Mouse (Mus musculus): ENCODE data around the gene Sorcs3. TPM values are rescaled to one million over a fixed set of nuclear protein-coding genes. Genes with fewer than 3 reads are reported as not detected.

The Sorcs3 gene
- polyA plus RNA-seq, 1 experiment from 2014 or later: 1.4 TPM

DNA sequence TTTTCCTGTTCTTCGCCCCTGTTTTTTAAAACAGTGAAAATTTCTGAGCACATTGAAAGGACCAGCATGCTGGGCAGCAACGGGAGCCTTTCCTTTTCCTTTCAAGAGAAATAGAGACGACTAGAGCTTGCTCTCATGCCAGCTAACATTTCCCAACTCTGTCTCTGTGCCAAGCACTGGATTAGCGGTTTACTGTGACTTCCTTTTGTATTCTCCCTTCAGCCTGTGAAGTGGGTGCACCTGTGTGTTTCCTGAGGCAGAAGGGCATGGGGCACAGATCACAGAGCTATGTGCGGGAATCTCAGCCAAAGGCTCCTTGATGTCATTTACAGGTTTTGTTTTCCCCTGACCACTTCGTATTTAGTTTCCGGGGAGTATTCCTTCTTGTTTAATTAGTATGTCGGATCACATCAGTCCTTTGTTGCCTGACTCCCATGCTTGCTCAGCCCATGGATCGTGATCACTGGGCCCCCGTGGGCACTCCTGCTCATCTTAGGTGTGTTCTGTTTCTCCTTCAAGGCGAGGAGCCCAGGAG, 172.2 kb downstream of the Sorcs3 start:
- no peak overlapping the region for H3K9ac ChIP-seq (ENCODE audit: low read depth, low read length)
- H3K27ac ChIP-seq (replicated peaks; ENCODE audit: low read depth, low read length): no peak overlapping the region
- H3K4me2 ChIP-seq (ENCODE audit: low read depth, low read length): no peak overlapping the region
- H3K27me3 ChIP-seq (replicated peaks; ENCODE audit: control insufficient read depth, insufficient read depth, low read length): no peaks in the 10 kb centered on the region
- H3K4me1 ChIP-seq (ENCODE audit: control insufficient read depth, insufficient read depth, low read length): no peaks in the 10 kb centered on the region
- peak; percentile 55; the same call in 1 of the 2 replicates for ATAC-seq (ENCODE audit: low read depth)
- peak; percentile 43 for DNase-seq (ENCODE audit: low spot score)
- no peaks in the 10 kb centered on the region for H3K36me3 ChIP-seq (ENCODE audit: control insufficient read depth, insufficient read depth, low read length)
- H3K9me3 ChIP-seq (ENCODE audit: control insufficient read depth, low read length): no peaks in the 10 kb centered on the region
- no peak overlapping the region for H3K4me3 ChIP-seq (ENCODE audit: low read depth, low read length)
- 73% methylated on average over 11 of the region's 11 CpGs for WGBS

DNA sequence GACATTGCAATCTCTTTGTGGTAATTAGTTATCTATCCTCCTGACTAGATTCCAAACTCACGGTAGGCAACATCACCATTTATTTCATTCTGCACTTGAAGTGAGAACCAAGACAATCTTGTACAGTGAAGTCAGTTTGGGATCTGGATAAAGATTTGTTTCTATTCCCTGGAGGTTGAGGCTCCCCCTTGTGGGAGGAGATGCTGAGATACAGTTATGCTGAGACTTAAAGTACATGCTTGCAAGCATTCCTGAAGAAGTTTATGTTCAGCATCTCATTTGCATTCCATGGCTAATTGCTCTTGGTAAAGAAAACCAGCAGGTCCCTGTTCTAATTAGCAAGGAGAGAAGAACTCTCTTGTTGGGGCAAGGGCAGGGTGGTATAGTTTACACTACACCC, 185.7 kb downstream of the Sorcs3 start:
- H3K4me2 ChIP-seq (ENCODE audit: low read depth, low read length): no peak overlapping the region
- ATAC-seq (ENCODE audit: low read depth) (no peak), DNase-seq (ENCODE audit: low spot score) (peak; percentile 48)
- no peaks in the 10 kb centered on the region for H3K9me3 ChIP-seq (ENCODE audit: control insufficient read depth, low read length)
- no peaks in the 10 kb centered on the region for H3K27me3 ChIP-seq (replicated peaks; ENCODE audit: control insufficient read depth, insufficient read depth, low read length)
- no peak overlapping the region for H3K9ac ChIP-seq (ENCODE audit: low read depth, low read length)
- no peaks in the 10 kb centered on the region for H3K4me1 ChIP-seq (ENCODE audit: control insufficient read depth, insufficient read depth, low read length)
- H3K36me3 ChIP-seq (ENCODE audit: control insufficient read depth, insufficient read depth, low read length): no peaks in the 10 kb centered on the region
- WGBS: 67% methylated on average over 1 of the region's 1 CpGs
- no peak overlapping the region for H3K4me3 ChIP-seq (ENCODE audit: low read depth, low read length)
- no peak overlapping the region for H3K27ac ChIP-seq (replicated peaks; ENCODE audit: low read depth, low read length)

DNA sequence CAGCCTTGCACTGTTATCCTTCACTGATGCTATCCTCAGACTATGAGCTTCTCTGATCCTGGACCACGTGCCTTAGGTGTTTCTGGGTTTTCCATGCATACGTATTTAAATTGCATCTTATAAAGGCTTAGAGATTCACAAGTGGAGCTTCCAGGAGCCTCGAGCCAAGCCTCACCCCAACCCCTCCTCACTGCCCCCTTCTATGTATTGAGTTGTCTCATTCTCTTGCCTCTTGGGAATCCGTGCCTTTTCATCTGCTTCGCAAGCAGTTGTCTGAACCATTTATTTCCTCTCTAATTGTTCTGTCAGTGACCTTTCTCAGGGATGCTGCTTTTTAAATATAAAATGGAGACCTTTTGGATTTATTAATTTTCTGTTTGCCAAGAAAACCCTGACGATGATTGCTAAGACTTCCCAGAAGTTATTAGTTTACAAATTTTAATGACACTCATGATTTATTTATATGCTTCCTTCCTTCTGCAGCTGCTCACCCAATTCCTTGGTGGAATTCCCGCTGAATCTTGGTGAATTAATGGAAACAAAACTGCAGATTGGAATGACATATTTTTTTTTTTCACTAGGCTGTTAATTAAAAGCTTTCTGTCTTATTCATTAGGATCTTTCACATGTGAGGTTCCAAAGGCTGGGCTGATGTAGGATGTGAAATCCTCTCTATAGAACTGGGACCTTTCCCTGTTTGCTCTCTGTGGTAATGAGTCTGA, 199.1 kb downstream of the Sorcs3 start:
- Histone ChIP-seq H3K27ac (replicated peaks; ENCODE audit: low read depth, low read length) (no peak overlapping the region), H3K27me3 (replicated peaks; ENCODE audit: control insufficient read depth, insufficient read depth, low read length) (no peaks in the 10 kb centered on the region), H3K36me3 (ENCODE audit: control insufficient read depth, insufficient read depth, low read length) (no peaks in the 10 kb centered on the region), H3K4me1 (ENCODE audit: control insufficient read depth, insufficient read depth, low read length) (no peaks in the 10 kb centered on the region), H3K9ac (ENCODE audit: low read depth, low read length) (no peak overlapping the region), H3K9me3 (ENCODE audit: control insufficient read depth, low read length) (no peaks in the 10 kb centered on the region), H3K4me3 (ENCODE audit: low read depth, low read length) (no peak overlapping the region), H3K4me2 (ENCODE audit: low read depth, low read length) (no peak overlapping the region)
- WGBS: 62% methylated on average over 7 of the region's 7 CpGs
- ATAC-seq (ENCODE audit: low read depth) (no peak), DNase-seq (ENCODE audit: low spot score) (no peak)

DNA sequence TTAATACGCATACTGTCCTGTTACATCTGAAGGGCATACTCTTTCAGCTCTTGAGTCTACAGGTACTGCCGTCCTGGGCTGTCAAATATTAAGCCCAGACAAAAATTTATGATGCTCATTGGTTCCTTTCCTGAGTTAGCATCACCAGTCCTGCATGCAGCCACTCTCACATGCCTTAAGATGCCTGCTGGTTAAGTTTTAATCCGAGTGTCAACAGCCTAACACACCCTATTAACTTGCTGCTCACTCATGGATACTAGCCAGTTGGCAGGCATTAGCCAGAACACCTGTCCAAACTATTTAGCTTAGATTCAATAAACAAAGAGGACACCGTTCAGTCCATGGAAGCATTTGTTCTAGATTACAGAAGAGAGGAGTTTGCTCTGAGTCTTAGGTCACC, 202.4 kb downstream of the Sorcs3 start:
- no peak overlapping the region for H3K4me2 ChIP-seq (ENCODE audit: low read depth, low read length)
- no peaks in the 10 kb centered on the region for H3K4me1 ChIP-seq (ENCODE audit: control insufficient read depth, insufficient read depth, low read length)
- no peak overlapping the region for H3K27ac ChIP-seq (replicated peaks; ENCODE audit: low read depth, low read length)
- ATAC-seq (ENCODE audit: low read depth) (no peak), DNase-seq (ENCODE audit: low spot score) (no peak)
- H3K27me3 ChIP-seq (replicated peaks; ENCODE audit: control insufficient read depth, insufficient read depth, low read length): no peaks in the 10 kb centered on the region
- H3K9me3 ChIP-seq (ENCODE audit: control insufficient read depth, low read length): no peaks in the 10 kb centered on the region
- no peaks in the 10 kb centered on the region for H3K36me3 ChIP-seq (ENCODE audit: control insufficient read depth, insufficient read depth, low read length)
- H3K4me3 ChIP-seq (ENCODE audit: low read depth, low read length): no peak overlapping the region
- WGBS: 65% methylated on average over 4 of the region's 4 CpGs
- H3K9ac ChIP-seq (ENCODE audit: low read depth, low read length): no peak overlapping the region

DNA sequence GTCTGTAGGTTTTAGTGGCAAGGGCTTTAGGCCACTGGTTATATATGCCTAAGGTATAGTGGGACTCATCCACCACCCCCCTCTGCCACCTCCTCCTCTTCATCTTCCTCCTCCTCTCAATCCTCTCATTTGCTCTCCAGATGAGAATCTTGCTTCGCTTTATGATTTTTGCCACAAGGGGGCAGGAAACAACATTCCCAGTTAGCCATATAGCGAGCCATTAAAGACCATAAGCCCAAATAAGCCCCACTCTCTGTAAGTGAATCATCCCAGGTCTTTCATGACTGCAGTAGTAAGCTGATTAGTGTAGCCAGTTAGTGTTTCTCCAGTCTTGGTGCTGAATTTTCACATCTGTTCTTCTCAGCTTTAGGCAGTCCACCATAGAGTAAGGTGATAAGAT, 205.5 kb downstream of the Sorcs3 start:
- no peak overlapping the region for H3K27ac ChIP-seq (replicated peaks; ENCODE audit: low read depth, low read length)
- H3K4me2 ChIP-seq (ENCODE audit: low read depth, low read length): no peak overlapping the region
- H3K36me3 ChIP-seq (ENCODE audit: control insufficient read depth, insufficient read depth, low read length): no peaks in the 10 kb centered on the region
- no peaks in the 10 kb centered on the region for H3K27me3 ChIP-seq (replicated peaks; ENCODE audit: control insufficient read depth, insufficient read depth, low read length)
- DNase-seq (ENCODE audit: low spot score) (no peak), ATAC-seq (ENCODE audit: low read depth) (no peak)
- H3K4me1 ChIP-seq (ENCODE audit: control insufficient read depth, insufficient read depth, low read length): no peaks in the 10 kb centered on the region
- H3K9ac ChIP-seq (ENCODE audit: low read depth, low read length): no peak overlapping the region
- no peaks in the 10 kb centered on the region for H3K9me3 ChIP-seq (ENCODE audit: control insufficient read depth, low read length)
- WGBS: 46% methylated on average over 2 of the region's 2 CpGs
- H3K4me3 ChIP-seq (ENCODE audit: low read depth, low read length): no peak overlapping the region

DNA sequence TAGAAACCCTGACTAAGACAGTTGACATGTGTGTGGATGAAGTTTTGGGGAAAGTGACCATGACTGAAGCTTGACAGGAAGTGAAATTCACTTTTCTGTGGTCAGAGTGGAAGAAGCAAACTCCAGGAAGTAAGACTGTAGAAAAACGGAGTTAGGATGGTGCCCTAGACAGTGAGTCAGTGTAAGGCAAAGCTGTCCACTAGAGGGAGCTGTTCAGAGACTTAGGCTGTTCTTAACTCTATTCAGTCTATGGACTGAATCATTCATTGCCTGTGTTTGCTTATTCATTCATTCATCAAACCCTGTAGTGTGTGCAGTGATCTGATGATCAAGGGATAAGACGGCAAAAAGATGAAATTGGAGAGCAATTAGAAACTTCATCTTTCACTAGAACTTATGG, 208.0 kb downstream of the Sorcs3 start:
- H3K4me3 ChIP-seq (ENCODE audit: low read depth, low read length): no peak overlapping the region
- H3K4me1 ChIP-seq (ENCODE audit: control insufficient read depth, insufficient read depth, low read length): no peaks in the 10 kb centered on the region
- ATAC-seq (ENCODE audit: low read depth) (no peak), DNase-seq (ENCODE audit: low spot score) (peak; percentile 21)
- no peaks in the 10 kb centered on the region for H3K9me3 ChIP-seq (ENCODE audit: control insufficient read depth, low read length)
- no peak overlapping the region for H3K27ac ChIP-seq (replicated peaks; ENCODE audit: low read depth, low read length)
- WGBS: 57% methylated on average over 2 of the region's 2 CpGs
- no peaks in the 10 kb centered on the region for H3K36me3 ChIP-seq (ENCODE audit: control insufficient read depth, insufficient read depth, low read length)
- no peaks in the 10 kb centered on the region for H3K27me3 ChIP-seq (replicated peaks; ENCODE audit: control insufficient read depth, insufficient read depth, low read length)
- no peak overlapping the region for H3K9ac ChIP-seq (ENCODE audit: low read depth, low read length)
- no peak overlapping the region for H3K4me2 ChIP-seq (ENCODE audit: low read depth, low read length)

DNA sequence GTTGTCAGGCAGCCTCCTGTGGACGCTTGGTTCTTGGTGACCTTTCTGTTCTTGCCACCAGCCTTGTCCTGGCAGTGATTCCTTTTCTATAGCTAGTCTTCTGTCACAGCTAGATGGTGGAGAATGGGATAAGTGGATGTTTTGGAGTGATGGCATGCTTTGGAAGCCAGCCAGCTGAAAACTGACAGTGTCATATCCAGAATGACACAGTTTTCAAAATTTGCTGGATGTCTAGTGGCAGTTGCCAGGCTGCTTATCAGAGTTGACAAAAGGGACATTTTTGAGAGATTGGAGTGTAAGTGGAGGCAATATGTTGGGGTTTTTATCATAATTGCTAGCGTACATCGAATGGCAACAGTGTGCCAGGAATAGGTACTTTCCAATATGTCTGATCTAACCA, 212.5 kb downstream of the Sorcs3 start:
- H3K36me3 ChIP-seq (ENCODE audit: control insufficient read depth, insufficient read depth, low read length): no peaks in the 10 kb centered on the region
- no peak overlapping the region for H3K27ac ChIP-seq (replicated peaks; ENCODE audit: low read depth, low read length)
- no peaks in the 10 kb centered on the region for H3K27me3 ChIP-seq (replicated peaks; ENCODE audit: control insufficient read depth, insufficient read depth, low read length)
- no peak for ATAC-seq (ENCODE audit: low read depth)
- no peak for DNase-seq (ENCODE audit: low spot score)
- no peaks in the 10 kb centered on the region for H3K9me3 ChIP-seq (ENCODE audit: control insufficient read depth, low read length)
- no peak overlapping the region for H3K4me2 ChIP-seq (ENCODE audit: low read depth, low read length)
- WGBS: 90% methylated on average over 3 of the region's 3 CpGs
- H3K9ac ChIP-seq (ENCODE audit: low read depth, low read length): no peak overlapping the region
- H3K4me1 ChIP-seq (ENCODE audit: control insufficient read depth, insufficient read depth, low read length): no peaks in the 10 kb centered on the region
- no peak overlapping the region for H3K4me3 ChIP-seq (ENCODE audit: low read depth, low read length)

DNA sequence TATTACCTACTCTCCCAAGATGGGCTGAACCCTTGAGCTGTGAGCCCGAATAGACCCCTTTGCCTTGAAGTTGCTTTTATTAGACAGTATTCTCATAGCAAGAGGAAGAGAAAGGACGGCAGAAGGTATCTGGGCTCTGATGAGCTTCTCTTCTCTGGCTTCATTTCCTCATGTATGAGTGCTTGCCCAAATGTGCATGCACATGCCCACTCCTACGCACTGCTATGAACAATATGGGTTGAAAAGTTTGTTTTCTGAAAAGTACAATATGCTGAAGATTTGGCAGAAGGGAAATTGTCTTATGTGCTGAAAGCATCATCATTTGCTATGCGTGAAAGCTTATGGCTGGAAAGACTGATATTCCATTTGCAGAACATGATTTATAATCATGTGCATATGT, 223.4 kb downstream of the Sorcs3 start:
- Histone ChIP-seq H3K9ac (ENCODE audit: low read depth, low read length) (no peak overlapping the region), H3K27me3 (replicated peaks; ENCODE audit: control insufficient read depth, insufficient read depth, low read length) (no peaks in the 10 kb centered on the region), H3K4me1 (ENCODE audit: control insufficient read depth, insufficient read depth, low read length) (no peaks in the 10 kb centered on the region), H3K4me3 (ENCODE audit: low read depth, low read length) (no peak overlapping the region), H3K27ac (replicated peaks; ENCODE audit: low read depth, low read length) (no peak overlapping the region), H3K9me3 (ENCODE audit: control insufficient read depth, low read length) (no peaks in the 10 kb centered on the region), H3K36me3 (ENCODE audit: control insufficient read depth, insufficient read depth, low read length) (no peaks in the 10 kb centered on the region), H3K4me2 (ENCODE audit: low read depth, low read length) (no peak overlapping the region)
- no peak for DNase-seq (ENCODE audit: low spot score)
- ATAC-seq (ENCODE audit: low read depth): no peak
- 68% methylated on average over 4 of the region's 4 CpGs for WGBS

DNA sequence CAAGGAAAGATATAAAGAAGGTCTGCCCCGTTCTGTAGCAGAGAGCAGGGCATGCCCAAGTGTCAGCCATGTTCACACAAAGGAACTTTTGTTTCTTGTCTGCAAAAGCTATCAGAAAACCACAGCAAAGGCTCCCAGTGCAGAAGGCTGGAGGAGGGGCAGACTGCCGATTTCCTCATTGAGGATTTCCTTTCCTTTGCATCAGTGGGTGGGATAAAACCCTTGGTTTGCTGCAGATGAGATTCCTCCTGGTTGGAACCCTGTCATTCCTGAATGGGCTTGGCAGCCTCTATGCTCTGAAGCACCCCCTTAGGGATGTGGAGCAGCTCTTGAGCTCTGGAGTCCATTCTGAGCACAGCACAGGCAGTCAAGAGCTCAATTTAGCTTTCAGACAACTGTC, 223.9 kb downstream of the Sorcs3 start:
- Histone ChIP-seq H3K27ac (replicated peaks; ENCODE audit: low read depth, low read length) (no peak overlapping the region), H3K4me3 (ENCODE audit: low read depth, low read length) (no peak overlapping the region), H3K9ac (ENCODE audit: low read depth, low read length) (no peak overlapping the region), H3K4me2 (ENCODE audit: low read depth, low read length) (no peak overlapping the region), H3K9me3 (ENCODE audit: control insufficient read depth, low read length) (no peaks in the 10 kb centered on the region), H3K36me3 (ENCODE audit: control insufficient read depth, insufficient read depth, low read length) (no peaks in the 10 kb centered on the region), H3K4me1 (ENCODE audit: control insufficient read depth, insufficient read depth, low read length) (no peaks in the 10 kb centered on the region), H3K27me3 (replicated peaks; ENCODE audit: control insufficient read depth, insufficient read depth, low read length) (no peaks in the 10 kb centered on the region)
- DNase-seq (ENCODE audit: low spot score) (peak; percentile 38), ATAC-seq (ENCODE audit: low read depth) (no peak)
- WGBS: 21% methylated on average over 2 of the region's 2 CpGs

Data from embryonic facial prominence, embryonic 14.5 days (tissue).